Mouse (Mus musculus) liver, embryonic 14.5 days (tissue): ENCODE data around the gene Aagab. TPM values are rescaled to one million over a fixed set of nuclear protein-coding genes. Genes with fewer than 3 reads are reported as not detected.
A peak's percentile ranks its signal among the peaks of the same experiment; 100 is the strongest.

Experiments
- ATAC-seq: fragments of 200-750 bp; cut with Nextera tagmentation; 2 replicates; pipeline ENCODE4 v1.8.0; 2017; ENCODE audit warnings: moderate number of reproducible peaks, mild to moderate bottlenecking, moderate library complexity; ENCODE audit not compliant: insufficient read depth
- DNase-seq, 3 experiments: peaks; one replicate each; pipeline ENCODE4 v3.0.0-alpha.2; 2012 to 2013; ENCODE audit warnings: low read depth in 3 of 3, low spot score in 3 of 3
- H3K27ac ChIP-seq: fragments of 300-500 bp; sonication (generic); 2 replicates; pipeline ENCODE4 v1.5.1; 2014; ENCODE audit warnings: moderate library complexity, mild to moderate bottlenecking, control low read depth, inconsistent platforms
- H3K27me3 ChIP-seq: fragments of 300-500 bp; sonication (generic); 2 replicates; pipeline ENCODE4 v1.6.1; 2014; ENCODE audit warnings: mild to moderate bottlenecking, low read length, moderate library complexity; ENCODE audit not compliant: control insufficient read depth, insufficient read depth
- H3K36me3 ChIP-seq: fragments of 300-500 bp; sonication (generic); replicated peaks from 2 replicates; pipeline ENCODE4 v1.6.1; 2014; ENCODE audit warnings: low read depth; ENCODE audit not compliant: control insufficient read depth, insufficient read depth
- H3K4me1 ChIP-seq, 2 experiments: fragments of 200-500 bp in 1 of 2; fragments of 300-500 bp in 1 of 2; sonication (generic) in 1 of 2; replicated peaks; 2 replicates each; pipeline ENCODE4 v1.6.1; 2012 to 2014; ENCODE audit warnings: antibody characterized with exemption in 1 of 2, inconsistent platforms in 1 of 2, low read length in 1 of 2; ENCODE audit not compliant: control insufficient read depth in 2 of 2, insufficient read depth in 2 of 2
- H3K4me2 ChIP-seq: fragments of 300-500 bp; sonication (generic); 2 replicates; pipeline ENCODE4 v1.6.1; 2014; ENCODE audit warnings: low read depth, mild to moderate bottlenecking, control low read depth, moderate library complexity
- H3K4me3 ChIP-seq, 2 experiments: fragments of 200-500 bp in 1 of 2; fragments of 300-500 bp in 1 of 2; sonication (generic) in 1 of 2; 2 replicates each; pipeline ENCODE4 v1.5.1; 2012 to 2014; ENCODE audit warnings: low read depth in 2 of 2, low read length in 2 of 2, mild to moderate bottlenecking in 2 of 2, control low read depth in 1 of 2, inconsistent platforms in 1 of 2, moderate library complexity in 1 of 2; ENCODE audit not compliant: insufficient read depth in 1 of 2
- H3K9ac ChIP-seq: fragments of 300-500 bp; sonication (generic); replicated peaks from 2 replicates; pipeline ENCODE4 v1.6.1; 2014; ENCODE audit warnings: mild to moderate bottlenecking, control low read depth, moderate library complexity
- H3K9me3 ChIP-seq: fragments of 300-500 bp; sonication (generic); 2 replicates; pipeline ENCODE4 v1.6.1; 2016; ENCODE audit warnings: low read length, mixed read lengths; ENCODE audit not compliant: control insufficient read depth
- CTCF ChIP-seq: IDR thresholded peaks from 2 replicates; pipeline ENCODE4 v1.5.1; 2016; ENCODE audit warnings: antibody characterized with exemption, low read depth, control low read depth
- EP300 ChIP-seq: IDR thresholded peaks from 2 replicates; pipeline ENCODE4 v1.6.1; 2016; ENCODE audit warnings: antibody characterized with exemption, low read depth
- WGBS: fragments of 180-500 bp; shearing (Covaris S2); extraction: QIAGEN DNeasy Blood & Tissue Kit; methylation state at CpG from one replicate; pipeline ENCODE4 v1.1.7; 2014; ENCODE audit not compliant: insufficient replicate concordance; 5-methylcytosine and 5-hydroxymethylcytosine counted together
- polyA plus RNA-seq, 2 experiments: library from polyadenylated mRNA; depleted of rRNA in 1 of 2; stranded (reverse) in 1 of 2; unstranded in 1 of 2; fragments of >200 nt; fragmentation: Nextera tagmentation in 1 of 2; extraction: Ambion mirVana in 1 of 2; gene quantifications; 2 replicates each; pipeline versions ENCODE4 v1.2.1 to v1.2.3; 2012 to 2014

Aagab gene
- polyA plus RNA-seq, 2 experiments = 6.9 to 15.0 TPM

- Histone ChIP-seq H3K36me3 (peaks cover 2% of the 10 kb centered on the region; the same call in 1 of the 2 replicates), H3K4me1 (no peaks in the 10 kb centered on the region), H3K9ac (no peak overlapping the region), H3K9me3 (no peaks in the 10 kb centered on the region), H3K4me3 (no peak overlapping the region), H3K4me2 (no peak overlapping the region), H3K27ac (no peak overlapping the region), H3K27me3 (no peaks in the 10 kb centered on the region)
- no peak for TF ChIP-seq CTCF
- TF ChIP-seq EP300 = no peak
- DNase-seq = no peak
- WGBS = 65% methylated on average over 9 of the region's 9 CpGs
- ATAC-seq = no peak
Measured at GRCm38 (mm10) chr9:63648520-63648918, 46.1 kb downstream of the Aagab start.

GRCm38 (mm10) chr9:63649841-63650545 lies 47.5 kb downstream of the Aagab start:
- 75% methylated on average over 8 of the region's 8 CpGs for WGBS
- Histone ChIP-seq H3K4me2 (no peak overlapping the region), H3K9ac (no peak overlapping the region), H3K36me3 (peaks cover 2% of the 10 kb centered on the region; the same call in 1 of the 2 replicates), H3K4me3 (no peak overlapping the region), H3K4me1 (no peaks in the 10 kb centered on the region), H3K27ac (no peak overlapping the region), H3K27me3 (no peaks in the 10 kb centered on the region), H3K9me3 (no peaks in the 10 kb centered on the region)
- TF ChIP-seq CTCF (peak; percentile 56), EP300 (no peak)
- no peak for ATAC-seq
- no peak for DNase-seq

GRCm38 (mm10) chr9:63650905-63651304 lies 48.4 kb downstream of the Aagab start:
- ATAC-seq = no peak

GRCm38 (mm10) chr9:63651594-63651993 lies 49.1 kb downstream of the Aagab start:
- no peaks in the 10 kb centered on the region for H3K4me1 ChIP-seq
- no peak for ATAC-seq
- no peak for DNase-seq
- no peak overlapping the region for H3K27ac ChIP-seq
- WGBS = 82% methylated on average over 11 of the region's 11 CpGs
- no peaks in the 10 kb centered on the region for H3K27me3 ChIP-seq
- H3K4me3 ChIP-seq = no peak overlapping the region
- H3K9me3 ChIP-seq = no peaks in the 10 kb centered on the region
- TF ChIP-seq EP300 = no peak
- no peak for TF ChIP-seq CTCF
- no peak overlapping the region for H3K9ac ChIP-seq
- H3K4me2 ChIP-seq = no peak overlapping the region
- H3K36me3 ChIP-seq = peaks cover 2% of the 10 kb centered on the region; the same call in 1 of the 2 replicates

More at GRCm38 (mm10) chr9:63650905-63651304, 48.4 kb downstream of the Aagab start:
- H3K27me3 ChIP-seq = no peaks in the 10 kb centered on the region
- no peak overlapping the region for H3K27ac ChIP-seq
- TF ChIP-seq EP300 (no peak), CTCF (no peak)
- H3K4me3 ChIP-seq = no peak overlapping the region
- no peak overlapping the region for H3K9ac ChIP-seq
- DNase-seq = no peak
- H3K4me2 ChIP-seq = no peak overlapping the region
- 85% methylated on average over 14 of the region's 14 CpGs for WGBS
- no peaks in the 10 kb centered on the region for H3K9me3 ChIP-seq
- H3K36me3 ChIP-seq = peaks cover 2% of the 10 kb centered on the region; the same call in 1 of the 2 replicates
- H3K4me1 ChIP-seq = no peaks in the 10 kb centered on the region

GRCm38 (mm10) chr9:63653666-63654065 lies 51.2 kb downstream of the Aagab start:
- no peak for TF ChIP-seq EP300
- TF ChIP-seq CTCF = no peak
- 58% methylated on average over 7 of the region's 7 CpGs for WGBS
- no peaks in the 10 kb centered on the region for H3K4me1 ChIP-seq
- no peak overlapping the region for H3K27ac ChIP-seq
- H3K4me3 ChIP-seq = no peak overlapping the region
- no peaks in the 10 kb centered on the region for H3K9me3 ChIP-seq
- no peak for ATAC-seq
- H3K36me3 ChIP-seq = peaks cover 2% of the 10 kb centered on the region; the same call in 1 of the 2 replicates
- no peak overlapping the region for H3K4me2 ChIP-seq
- no peak for DNase-seq
- no peaks in the 10 kb centered on the region for H3K27me3 ChIP-seq
- no peak overlapping the region for H3K9ac ChIP-seq
